Mouse (Mus musculus): Measurements from ENCODE around the gene Slc22a8. TPM values are rescaled to one million over a fixed set of nuclear protein-coding genes. Genes with fewer than 3 reads are reported as not detected.

Slc22a8 gene
- polyA plus RNA-seq, 1 experiment from 2014 or later = 0.13 TPM

GRCm38 (mm10) chr19:8646393-8646792 is 55.3 kb downstream of the Slc22a8 start:
- Histone ChIP-seq H3K27me3 (replicated peaks; ENCODE audit: control insufficient read depth, insufficient read depth, low read length) (no peaks in the 10 kb centered on the region), H3K27ac (ENCODE audit: low read depth, low read length) (no peak overlapping the region), H3K4me2 (replicated peaks; ENCODE audit: low read depth) (no peak overlapping the region), H3K4me3 (ENCODE audit: low read depth, low read length) (no peak overlapping the region), H3K4me1 (replicated peaks; ENCODE audit: control insufficient read depth, insufficient read depth, low read length) (no peaks in the 10 kb centered on the region), H3K36me3 (ENCODE audit: control insufficient read depth, insufficient read depth) (no peaks in the 10 kb centered on the region), H3K9me3 (ENCODE audit: control insufficient read depth) (no peaks in the 10 kb centered on the region), H3K9ac (ENCODE audit: low read depth, low read length) (no peak overlapping the region)
- no peak for ATAC-seq
- TF ChIP-seq CTCF (IDR thresholded peaks at IDR 0.05; ENCODE audit: low read depth) = no peak
- whole genome bisulfite sequencing = 58% methylated on average over 2 of the region's 2 CpGs

- H3K9ac ChIP-seq (ENCODE audit: low read depth, low read length) = no peak overlapping the region
- H3K27ac ChIP-seq (ENCODE audit: low read depth, low read length) = no peak overlapping the region
- no peak overlapping the region for H3K4me3 ChIP-seq (ENCODE audit: low read depth, low read length)
- no peaks in the 10 kb centered on the region for H3K9me3 ChIP-seq (ENCODE audit: control insufficient read depth)
- H3K4me2 ChIP-seq (replicated peaks; ENCODE audit: low read depth) = no peak overlapping the region
- no peaks in the 10 kb centered on the region for H3K4me1 ChIP-seq (replicated peaks; ENCODE audit: control insufficient read depth, insufficient read depth, low read length)
- H3K27me3 ChIP-seq (replicated peaks; ENCODE audit: control insufficient read depth, insufficient read depth, low read length) = no peaks in the 10 kb centered on the region
- ATAC-seq = no peak
- no peaks in the 10 kb centered on the region for H3K36me3 ChIP-seq (ENCODE audit: control insufficient read depth, insufficient read depth)
- TF ChIP-seq CTCF (IDR thresholded peaks at IDR 0.05; ENCODE audit: low read depth) = no peak
Observed at GRCm38 (mm10) chr19:8655833-8656232, 64.8 kb downstream of the Slc22a8 start.

- no peak for ATAC-seq
- WGBS = 79% methylated on average over 4 of the region's 4 CpGs
- Histone ChIP-seq H3K4me3 (ENCODE audit: low read depth, low read length) (no peak overlapping the region), H3K4me2 (replicated peaks; ENCODE audit: low read depth) (no peak overlapping the region), H3K27me3 (replicated peaks; ENCODE audit: control insufficient read depth, insufficient read depth, low read length) (no peaks in the 10 kb centered on the region), H3K9ac (ENCODE audit: low read depth, low read length) (no peak overlapping the region), H3K4me1 (replicated peaks; ENCODE audit: control insufficient read depth, insufficient read depth, low read length) (no peaks in the 10 kb centered on the region), H3K27ac (ENCODE audit: low read depth, low read length) (no peak overlapping the region), H3K9me3 (ENCODE audit: control insufficient read depth) (no peaks in the 10 kb centered on the region), H3K36me3 (ENCODE audit: control insufficient read depth, insufficient read depth) (no peaks in the 10 kb centered on the region)
- TF ChIP-seq CTCF (IDR thresholded peaks at IDR 0.05; ENCODE audit: low read depth) = no peak
Observed at GRCm38 (mm10) chr19:8656341-8656740, 65.3 kb downstream of the Slc22a8 start.

Other genes with a start within 250 kb of the Slc22a8 start
- not detected in 2 replicates for gene Slc22a30, start 186.1 kb upstream of the Slc22a8 start, polyA plus RNA-seq (2015; fragmentation: Nextera tagmentation; extraction: Ambion mirVana)
- 0.03 and 0.10 TPM in 2 replicates for gene Slc22a6, start 26.8 kb downstream of the Slc22a8 start, polyA plus RNA-seq (2015; fragmentation: Nextera tagmentation; extraction: Ambion mirVana)
- 0.78 and 0.98 TPM in 2 replicates for gene Chrm1, start 72.5 kb downstream of the Slc22a8 start, polyA plus RNA-seq (2015; fragmentation: Nextera tagmentation; extraction: Ambion mirVana)
- gene Slc3a2, start 132.1 kb downstream of the Slc22a8 start, polyA plus RNA-seq (2015; fragmentation: Nextera tagmentation; extraction: Ambion mirVana) = 237 and 283 TPM in 2 replicates
- 32.8 and 33.4 TPM in 2 replicates for gene Wdr74, start 144.6 kb downstream of the Slc22a8 start, polyA plus RNA-seq (2015; fragmentation: Nextera tagmentation; extraction: Ambion mirVana)
- gene 1700092M07Rik, start 149.5 kb downstream of the Slc22a8 start, polyA plus RNA-seq (2015; fragmentation: Nextera tagmentation; extraction: Ambion mirVana) = 0.50 and 0.56 TPM in 2 replicates
- gene Stx5a, start 150.2 kb downstream of the Slc22a8 start, polyA plus RNA-seq (2015; fragmentation: Nextera tagmentation; extraction: Ambion mirVana) = 83.4 and 89.2 TPM in 2 replicates
- gene Nxf1, start 165.8 kb downstream of the Slc22a8 start, polyA plus RNA-seq (2015; fragmentation: Nextera tagmentation; extraction: Ambion mirVana) = 54.5 and 57.2 TPM in 2 replicates
- 136 and 137 TPM in 2 replicates for gene Tmem223, start 179.7 kb downstream of the Slc22a8 start, polyA plus RNA-seq (2015; fragmentation: Nextera tagmentation; extraction: Ambion mirVana)
- 93.5 and 97.4 TPM in 2 replicates for gene Tmem179b, start 183.2 kb downstream of the Slc22a8 start, polyA plus RNA-seq (2015; fragmentation: Nextera tagmentation; extraction: Ambion mirVana)
- gene Taf6l, start 195.2 kb downstream of the Slc22a8 start, polyA plus RNA-seq (2015; fragmentation: Nextera tagmentation; extraction: Ambion mirVana) = 12.0 and 13.2 TPM in 2 replicates
- 114 and 115 TPM in 2 replicates for gene Polr2g, start 207.3 kb downstream of the Slc22a8 start, polyA plus RNA-seq (2015; fragmentation: Nextera tagmentation; extraction: Ambion mirVana)
- gene Zbtb3, start 211.3 kb downstream of the Slc22a8 start, polyA plus RNA-seq (2015; fragmentation: Nextera tagmentation; extraction: Ambion mirVana) = 1.9 and 2.0 TPM in 2 replicates
- gene Ttc9c, start 228.1 kb downstream of the Slc22a8 start, polyA plus RNA-seq (2015; fragmentation: Nextera tagmentation; extraction: Ambion mirVana) = 18.2 and 19.9 TPM in 2 replicates
- gene Hnrnpul2, start 228.8 kb downstream of the Slc22a8 start, polyA plus RNA-seq (2015; fragmentation: Nextera tagmentation; extraction: Ambion mirVana) = 5.4 and 6.0 TPM in 2 replicates
- gene AC129217.1, start 238.5 kb downstream of the Slc22a8 start, polyA plus RNA-seq (2015; fragmentation: Nextera tagmentation; extraction: Ambion mirVana) = not detected in 2 replicates
- gene Bscl2, start 246.2 kb downstream of the Slc22a8 start, polyA plus RNA-seq (2015; fragmentation: Nextera tagmentation; extraction: Ambion mirVana) = 43.2 and 47.2 TPM in 2 replicates
- 9.4 and 10.9 TPM in 2 replicates for gene Gng3, start 247.9 kb downstream of the Slc22a8 start, polyA plus RNA-seq (2015; fragmentation: Nextera tagmentation; extraction: Ambion mirVana)

Measured in intestine, postnatal 0 days (tissue).